Mouse (Mus musculus) cortical plate, adult 2 months (tissue): ENCODE results near the gene Lix1l.

Experiments
- CTCF ChIP-seq: fragments of 200-500 bp; IDR thresholded peaks from 2 replicates; pipeline ENCODE4 v1.5.1; 2011; ENCODE audit warnings: mild to moderate bottlenecking, control low read depth, low read length; ENCODE audit not compliant: insufficient read depth; ENCODE audit errors: extremely low read depth
- POLR2A ChIP-seq: fragments of 200-500 bp; IDR thresholded peaks from 2 replicates; pipeline ENCODE4 v1.6.1; 2011; ENCODE audit warnings: mild to moderate bottlenecking, low read length, control low read depth; ENCODE audit not compliant: insufficient read depth; ENCODE audit errors: extremely low read depth

GRCm38 (mm10) chr3:96639219-96639618 is 38.3 kb downstream of the Lix1l start:
- TF ChIP-seq POLR2A (no peak), CTCF (peak; percentile 61)
